Mouse (Mus musculus) megakaryocyte, embryonic 14.5 days (primary cell): ENCODE measurements around the gene Ubxn7. TPM values are rescaled to one million over a fixed set of nuclear protein-coding genes. Genes with fewer than 3 reads are reported as not detected.

Experiments
- H3K27me3 ChIP-seq: replicated peaks from 2 replicates; pipeline ENCODE3; 2012; ENCODE audit warnings: inconsistent platforms
- H3K36me3 ChIP-seq: replicated peaks from 2 replicates; pipeline ENCODE3; 2012; ENCODE audit warnings: low read length, inconsistent platforms, mixed read lengths
- H3K4me1 ChIP-seq: 2 replicates; pipeline ENCODE4 v1.6.1; 2012; ENCODE audit warnings: inconsistent platforms
- H3K4me3 ChIP-seq: replicated peaks from 2 replicates; pipeline ENCODE3; 2012; ENCODE audit warnings: moderate library complexity, mild to moderate bottlenecking, inconsistent platforms
- H3K9me3 ChIP-seq: 2 replicates; pipeline ENCODE4 v1.6.1; 2012; ENCODE audit warnings: inconsistent platforms
- FLI1 ChIP-seq: IDR thresholded peaks from 2 replicates; pipeline ENCODE4 v1.6.1; 2012; ENCODE audit warnings: low read length, inconsistent platforms, mixed read lengths
- GATA1 ChIP-seq: IDR thresholded peaks from 3 replicates; pipeline ENCODE4 v1.6.1; 2012; ENCODE audit warnings: mixed read lengths, low read length, inconsistent platforms, borderline replicate concordance
- polyA plus RNA-seq: library from polyadenylated mRNA; stranded (reverse); fragments of >175 nt; gene quantifications from 2 replicates; pipeline ENCODE4 v1.2.3, GENCODE M21; 2012; ENCODE audit warnings: low replicate concordance; ENCODE audit not compliant: insufficient read depth

Ubxn7 gene
- polyA plus RNA-seq, 1 experiment: 0.23 TPM

DNA sequence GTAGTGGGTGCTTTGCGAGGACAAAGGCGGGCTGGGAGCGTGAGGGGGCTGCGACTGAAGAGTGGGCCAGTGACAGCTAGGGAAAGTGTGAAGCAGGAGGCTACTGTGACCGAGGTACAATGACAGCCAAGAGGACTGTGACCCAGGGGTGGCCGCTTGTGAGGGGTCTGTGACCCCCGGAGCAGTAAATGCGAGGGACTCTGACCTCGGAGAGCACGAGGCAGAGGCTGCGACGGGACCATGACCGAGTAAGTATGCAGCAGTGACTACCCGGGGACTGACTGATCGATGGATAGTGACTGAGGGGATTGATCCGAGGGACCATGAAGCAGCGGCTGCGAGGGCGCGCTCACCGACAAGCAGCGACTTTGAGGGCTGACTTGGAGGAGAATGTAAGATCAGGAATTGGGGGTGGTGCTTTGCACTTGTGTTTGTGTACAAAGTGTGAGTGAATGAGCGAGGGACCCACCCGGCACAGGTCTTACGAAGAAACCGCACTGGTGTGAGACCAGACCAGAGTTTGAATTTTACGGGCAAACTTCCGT, 99.1 kb downstream of the Ubxn7 start:
- Histone ChIP-seq H3K4me3 (peak overlapping the region; percentile 99), H3K4me1 (peaks cover 58% of the 10 kb centered on the region), H3K9me3 (no peaks in the 10 kb centered on the region), H3K27me3 (no peaks in the 10 kb centered on the region), H3K36me3 (peaks cover 27% of the 10 kb centered on the region)
- no peak for TF ChIP-seq FLI1

DNA sequence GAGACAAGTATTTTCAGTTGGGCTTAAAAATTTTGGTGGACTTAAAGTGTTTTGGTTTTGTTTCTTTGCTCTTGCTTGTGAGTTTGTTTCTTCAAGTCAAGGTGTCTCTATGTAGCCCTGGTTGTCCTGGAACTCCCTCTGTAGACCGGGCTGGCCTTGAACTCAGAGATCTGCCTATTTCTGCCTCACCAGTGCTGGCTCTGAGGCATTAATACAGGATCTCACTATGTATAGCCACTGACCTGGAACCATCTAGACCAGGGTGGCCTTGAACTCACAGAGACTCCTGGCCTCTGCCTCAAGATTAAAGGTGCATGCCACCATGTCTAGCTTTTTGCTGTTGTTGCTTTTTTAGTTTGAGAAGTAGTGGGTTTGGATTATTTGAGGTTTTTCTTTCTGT, 99.9 kb downstream of the Ubxn7 start:
- Histone ChIP-seq H3K27me3 (no peaks in the 10 kb centered on the region), H3K9me3 (no peaks in the 10 kb centered on the region), H3K36me3 (peaks cover 28% of the 10 kb centered on the region), H3K4me1 (peaks cover 66% of the 10 kb centered on the region), H3K4me3 (peak overlapping the region; percentile 99)
- TF ChIP-seq GATA1 (no peak), FLI1 (no peak)

DNA sequence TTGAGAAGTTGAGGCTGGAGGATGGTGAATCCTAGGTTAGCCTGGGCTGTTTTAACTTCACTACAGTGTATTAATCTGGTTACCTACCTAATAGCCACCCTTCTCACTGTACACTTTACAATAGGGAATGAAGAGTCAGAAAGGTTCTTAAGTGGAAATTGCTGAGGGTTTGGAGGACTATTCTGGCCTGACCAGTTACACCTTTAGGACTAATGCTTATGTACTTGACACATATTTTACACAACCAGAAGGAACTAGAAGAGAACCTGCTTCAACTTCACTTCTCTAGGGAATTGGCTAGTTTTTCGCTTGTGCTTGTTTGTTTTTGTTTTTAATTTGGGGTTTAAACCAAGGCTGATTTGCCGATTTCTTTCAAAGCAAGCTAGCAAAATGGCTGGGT, 101.1 kb downstream of the Ubxn7 start:
- Histone ChIP-seq H3K9me3 (no peaks in the 10 kb centered on the region), H3K27me3 (no peaks in the 10 kb centered on the region), H3K36me3 (peaks cover 30% of the 10 kb centered on the region), H3K4me3 (peak overlapping the region; percentile 99), H3K4me1 (peaks cover 78% of the 10 kb centered on the region)
- TF ChIP-seq FLI1: no peak
- TF ChIP-seq GATA1: no peak

DNA sequence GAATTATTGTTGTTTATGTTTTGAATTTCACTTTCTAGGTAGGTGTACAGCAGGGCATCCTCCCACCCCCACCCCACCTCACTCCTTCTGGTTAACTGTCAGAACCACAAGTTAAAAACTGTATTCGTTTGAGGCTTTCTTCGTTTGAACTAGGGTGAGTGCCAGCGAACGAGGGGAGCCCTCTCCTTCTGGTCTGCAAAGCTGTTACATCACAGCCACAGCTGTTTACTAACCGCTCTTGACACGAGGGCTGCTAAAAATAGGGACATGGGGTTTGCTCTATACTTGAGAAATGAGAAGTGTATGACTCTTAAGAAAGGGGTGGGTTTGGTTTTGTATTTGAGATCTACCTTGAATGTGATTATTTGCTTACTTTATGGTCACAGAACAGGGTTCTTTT, 102.0 kb downstream of the Ubxn7 start:
- no peaks in the 10 kb centered on the region for H3K27me3 ChIP-seq
- peaks cover 82% of the 10 kb centered on the region for H3K4me1 ChIP-seq
- TF ChIP-seq GATA1: no peak
- no peak for TF ChIP-seq FLI1
- peak overlapping the region; percentile 99 for H3K4me3 ChIP-seq
- peaks cover 35% of the 10 kb centered on the region for H3K36me3 ChIP-seq
- no peaks in the 10 kb centered on the region for H3K9me3 ChIP-seq

DNA sequence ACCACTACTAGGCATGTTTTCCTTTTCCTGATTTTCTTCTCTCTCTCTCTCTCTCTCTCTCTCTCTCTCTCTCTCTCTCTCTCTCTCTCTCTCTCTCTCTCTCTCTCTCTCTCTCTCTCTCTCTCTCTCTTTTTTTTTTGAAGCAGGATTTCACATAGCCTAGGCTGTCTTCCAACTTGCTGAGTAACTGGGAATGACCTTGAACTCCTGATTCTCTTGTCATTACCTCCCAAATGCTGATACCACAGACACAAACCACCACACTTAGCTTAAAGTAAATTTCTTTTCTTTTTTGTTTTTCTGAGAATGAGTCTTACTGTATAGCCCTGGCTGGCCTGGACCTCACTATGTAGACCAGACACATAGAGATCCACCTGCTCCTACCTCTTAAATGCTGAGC, 102.6 kb downstream of the Ubxn7 start:
- peak overlapping the region; percentile 84 for H3K4me3 ChIP-seq
- H3K9me3 ChIP-seq: no peaks in the 10 kb centered on the region
- H3K4me1 ChIP-seq: peaks cover 81% of the 10 kb centered on the region
- peaks cover 42% of the 10 kb centered on the region for H3K36me3 ChIP-seq
- TF ChIP-seq GATA1 (no peak), FLI1 (no peak)
- H3K27me3 ChIP-seq: no peaks in the 10 kb centered on the region

DNA sequence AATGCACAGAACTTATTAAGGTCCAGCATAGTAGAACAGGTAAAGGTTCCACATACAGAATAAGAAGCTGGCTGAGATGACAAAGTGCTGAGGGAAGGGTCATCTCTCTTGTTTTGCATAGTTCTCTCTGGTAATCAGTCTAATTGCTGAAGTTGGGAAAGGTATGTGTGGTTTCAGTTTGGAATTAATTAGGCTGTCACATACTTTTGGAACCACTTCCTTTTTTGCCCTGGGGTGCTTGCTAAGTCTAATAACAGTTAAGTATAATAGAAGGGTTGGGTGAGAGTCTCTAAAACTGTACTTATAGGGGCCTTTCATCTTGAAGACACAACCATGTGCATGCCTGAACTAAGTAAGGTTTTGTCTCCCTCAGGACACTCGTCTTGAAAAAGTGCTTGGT, 104.6 kb downstream of the Ubxn7 start:
- H3K36me3 ChIP-seq: peaks cover 61% of the 10 kb centered on the region
- H3K27me3 ChIP-seq: no peaks in the 10 kb centered on the region
- H3K4me3 ChIP-seq: no peak overlapping the region
- TF ChIP-seq GATA1: no peak
- TF ChIP-seq FLI1: no peak
- H3K9me3 ChIP-seq: no peaks in the 10 kb centered on the region
- peaks cover 89% of the 10 kb centered on the region for H3K4me1 ChIP-seq

- Histone ChIP-seq H3K4me1 (peaks cover 85% of the 10 kb centered on the region), H3K9me3 (no peaks in the 10 kb centered on the region), H3K36me3 (peaks cover 65% of the 10 kb centered on the region), H3K4me3 (peak overlapping the region; percentile 77), H3K27me3 (no peaks in the 10 kb centered on the region)
- TF ChIP-seq FLI1 (no peak), GATA1 (no peak)
These were observed 105.2 kb downstream of the Ubxn7 start for GRCm38 (mm10) chr16:32437266-32437665.

- TF ChIP-seq FLI1: no peak
- TF ChIP-seq GATA1: no peak
These were observed 109.4 kb downstream of the Ubxn7 start for GRCm38 (mm10) chr16:32441432-32441831.

More at GRCm38 (mm10) chr16:32441432-32441831, 109.4 kb downstream of the Ubxn7 start:
- Histone ChIP-seq H3K9me3 (no peaks in the 10 kb centered on the region), H3K36me3 (peaks cover 82% of the 10 kb centered on the region), H3K4me1 (peaks cover 84% of the 10 kb centered on the region), H3K4me3 (no peak overlapping the region), H3K27me3 (no peaks in the 10 kb centered on the region)

Other genes with a start within 250 kb of the Ubxn7 start
- 30.0 and 61.3 TPM in 2 replicates for gene Pigx, start 232.5 kb upstream of the Ubxn7 start, polyA plus RNA-seq
- 1.6 and 2.0 TPM in 2 replicates for gene Cep19, start 232.5 kb upstream of the Ubxn7 start, polyA plus RNA-seq
- 75.8 and 110 TPM in 2 replicates for gene Nrros, start 166.7 kb upstream of the Ubxn7 start, polyA plus RNA-seq
- 1.3 TPM in 1 of 2 replicates, not detected in the other for gene Bex6, start 152.4 kb upstream of the Ubxn7 start, polyA plus RNA-seq
- 0.95 and 2.2 TPM in 2 replicates for gene Fbxo45, start 85.1 kb upstream of the Ubxn7 start, polyA plus RNA-seq
- 8.7 TPM in 1 of 2 replicates, not detected in the other for gene Wdr53, start 85.0 kb upstream of the Ubxn7 start, polyA plus RNA-seq
- gene Smco1, start 60.8 kb upstream of the Ubxn7 start, polyA plus RNA-seq: not detected in 2 replicates
- 1.4 and 3.8 TPM in 2 replicates for gene Rnf168, start 54.8 kb upstream of the Ubxn7 start, polyA plus RNA-seq
- 0.83 TPM in 1 of 2 replicates, not detected in the other for gene Tm4sf19, start 68.2 kb downstream of the Ubxn7 start, polyA plus RNA-seq
- gene Tctex1d2, start 87.4 kb downstream of the Ubxn7 start, polyA plus RNA-seq: not detected in 2 replicates
- 14.2 and 47.1 TPM in 2 replicates for gene Pcyt1a, start 98.7 kb downstream of the Ubxn7 start, polyA plus RNA-seq
- not detected in 2 replicates for gene Slc51a, start 155.6 kb downstream of the Ubxn7 start, polyA plus RNA-seq
- 0.20 TPM in 1 of 2 replicates, not detected in the other for gene Zdhhc19, start 164.0 kb downstream of the Ubxn7 start, polyA plus RNA-seq